Mouse (Mus musculus): Measurements from ENCODE around the gene Timp2.

DNA sequence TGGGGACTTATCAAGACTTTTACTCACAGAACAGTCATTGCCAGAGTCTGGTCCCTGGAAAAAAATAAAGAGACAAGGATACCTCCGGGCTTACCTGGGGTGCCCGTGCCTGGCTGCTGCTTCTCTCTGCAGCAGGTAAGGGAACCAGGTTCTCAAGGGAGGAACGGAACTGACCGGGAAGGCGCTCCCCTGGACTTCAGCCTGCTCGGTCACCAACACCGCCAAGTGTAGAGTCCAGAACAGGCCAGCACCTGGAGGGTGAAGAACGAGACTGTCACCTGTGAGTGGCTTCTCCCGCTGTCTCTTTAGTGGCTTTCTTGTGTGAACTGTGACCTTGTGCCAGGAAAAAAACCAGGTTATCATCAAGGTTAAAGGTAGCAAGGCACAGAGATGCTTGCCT is 68.0 kb downstream of the Timp2 start:
- no peak for TF ChIP-seq FLI1 (IDR thresholded peaks at IDR 0.05; ENCODE audit: low read length)
- no peak for TF ChIP-seq GATA1 (IDR thresholded peaks at IDR 0.05; ENCODE audit: borderline replicate concordance, low read length)
